Mouse (Mus musculus): ENCODE data around the gene Vmn2r102.

Vmn2r102 gene

GRCm38 (mm10) chr17:19660028-19660427 is at the start of gene Vmn2r102:
Vmn2r102 (plus strand) TSS chr17:19660328.
- DNase-seq, result no peak

- DNase-seq, result no peak
Observed at GRCm38 (mm10) chr17:19629328-19629727, 30.8 kb upstream of the Vmn2r102 start.

GRCm38 (mm10) chr17:19658447-19658846 is 1.7 kb upstream of the Vmn2r102 start:
- no peak for DNase-seq

GRCm38 (mm10) chr17:19692062-19692461 is 31.9 kb downstream of the Vmn2r102 start:
- no peak for DNase-seq
